Mouse (Mus musculus) right cerebral cortex, adult 18-20 months (tissue): ENCODE measurements at regions not wholly inside any gene's neighbourhood (a gene's known extent, or its start where the extent isn't known, plus 50 kb on each side); places are given as distances from the start of the nearest gene placed in this dataset.
A peak's percentile ranks its signal among the peaks of the same experiment; 100 is the strongest.

Experiments
- DNase-seq: peaks from one replicate; pipeline ENCODE4 v3.0.0; 2022; ENCODE audit warnings: mixed read lengths

GRCm38 (mm10) chr16:52601068-52601829 lies 147.4 kb upstream of the Alcam start:
- no peak for DNase-seq

DNA sequence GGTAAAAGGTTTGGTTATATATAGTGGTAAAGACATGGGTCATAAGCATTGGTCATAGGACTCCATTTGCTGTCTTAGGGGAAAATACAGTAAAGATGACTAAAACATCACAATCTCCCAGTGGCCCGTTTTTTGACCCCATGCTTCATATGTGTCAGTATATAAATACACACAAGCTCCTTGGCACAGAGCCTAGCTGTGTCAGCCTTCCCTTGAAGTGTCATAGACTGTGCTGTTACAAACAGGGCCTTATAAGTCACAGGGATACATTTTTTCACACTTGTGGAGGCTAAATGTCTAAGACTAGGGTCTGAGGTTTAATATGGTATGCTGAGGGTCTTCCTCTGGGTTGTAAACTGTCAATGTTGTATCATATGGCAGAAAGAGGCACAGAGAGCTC lies 144.4 kb upstream of the Alcam start:
- DNase-seq, result no peak

- no peak for DNase-seq
These were observed 143.3 kb upstream of the Alcam start for GRCm38 (mm10) chr16:52597181-52597580.

- DNase-seq, result peak; percentile 12
These were observed 134.5 kb upstream of the Alcam start for GRCm38 (mm10) chr16:52588291-52588781.

DNA sequence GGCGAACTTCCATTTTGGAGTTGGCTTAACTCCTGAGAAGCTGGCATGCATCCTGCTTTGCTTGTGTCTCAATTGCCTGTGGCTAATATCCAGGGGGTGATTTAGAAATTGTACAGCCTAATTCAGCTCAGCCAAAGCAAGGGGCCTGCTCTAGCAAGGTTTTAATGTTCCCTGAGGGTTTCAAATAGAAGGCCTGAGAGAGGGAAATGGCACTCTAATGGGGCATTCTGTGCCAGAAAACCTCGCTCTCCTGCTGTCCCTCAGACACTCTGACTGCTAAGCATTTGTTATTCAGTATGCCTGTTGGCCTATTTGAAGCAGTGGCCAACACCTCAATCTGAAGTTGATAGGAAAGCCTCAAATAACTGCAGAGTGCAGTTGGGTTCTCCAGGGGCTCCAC lies 115.2 kb upstream of the Alcam start:
- DNase-seq, result peak; percentile 18

GRCm38 (mm10) chr16:52536278-52536677 lies 82.4 kb upstream of the Alcam start:
- no peak for DNase-seq

GRCm38 (mm10) chr16:52534601-52535000 lies 80.7 kb upstream of the Alcam start:
- no peak for DNase-seq

DNA sequence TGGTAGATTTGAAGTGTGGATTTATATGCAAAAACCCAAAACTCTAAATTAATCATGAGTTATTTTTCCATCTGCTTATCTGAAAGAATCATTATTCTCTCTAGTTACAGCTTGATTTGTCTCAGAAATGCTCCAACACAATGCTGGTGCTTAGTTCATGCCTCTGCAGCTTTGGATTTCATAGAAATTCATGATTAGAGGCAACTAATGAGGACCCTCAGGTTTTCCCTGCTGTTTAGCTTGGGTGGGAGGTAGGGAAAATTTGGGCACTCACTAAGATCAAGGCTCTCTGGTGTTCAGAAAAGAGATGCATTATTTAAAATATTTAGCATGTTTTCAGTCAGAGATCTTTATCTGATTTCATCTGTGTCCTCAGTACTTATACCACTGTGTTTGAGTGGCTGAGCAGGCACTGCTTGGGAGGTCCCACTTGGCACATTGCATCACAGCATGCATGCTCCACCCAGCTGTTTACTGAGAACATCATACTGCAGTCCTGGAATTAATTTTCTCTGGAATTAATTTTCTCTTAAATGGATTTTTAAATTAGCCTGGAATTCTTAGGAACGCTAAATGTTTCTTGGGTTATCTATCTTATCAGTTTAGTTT lies 78.7 kb upstream of the Alcam start:
- DNase-seq, result no peak

DNA sequence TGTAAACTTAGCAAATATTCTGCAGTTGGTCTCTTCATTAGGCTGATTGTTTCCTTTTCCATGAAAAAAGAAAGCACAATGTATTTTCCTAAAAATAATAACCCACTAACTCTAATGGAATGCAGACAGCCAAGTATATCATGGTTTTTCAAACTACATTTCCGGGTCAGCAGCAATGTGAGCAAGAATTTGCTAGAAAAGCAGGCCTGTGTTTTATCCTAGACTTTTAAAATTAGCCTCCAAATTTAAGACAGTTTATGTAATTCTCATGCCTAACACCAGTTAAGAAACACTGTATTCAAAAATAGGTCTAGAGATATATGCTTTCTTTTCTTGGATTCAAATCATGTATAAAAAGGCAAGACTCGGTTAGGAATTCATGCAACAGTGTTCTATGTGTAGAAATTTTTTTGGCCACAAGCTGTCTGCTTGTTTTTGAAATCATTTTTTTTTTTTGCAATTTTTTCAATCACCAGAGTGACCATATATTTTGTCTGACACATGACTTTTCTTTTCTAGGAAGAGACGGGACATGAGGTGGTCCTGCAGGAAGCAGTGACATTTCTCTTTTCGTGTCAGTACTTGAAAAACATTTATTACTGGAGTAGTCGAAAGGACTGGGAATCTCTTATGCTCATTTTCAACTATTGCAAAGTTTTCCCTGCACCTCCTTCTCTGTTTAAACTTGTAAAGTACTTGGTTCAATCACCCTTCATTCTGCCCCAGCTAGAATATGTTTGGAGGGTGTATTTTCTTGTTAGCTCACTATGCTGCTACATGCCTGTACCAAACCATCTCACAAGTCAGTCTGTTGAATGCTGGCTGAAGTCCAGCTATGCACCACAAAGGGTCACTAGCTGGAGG lies 59.9 kb upstream of the Alcam start:
- DNase-seq, result no peak

DNA sequence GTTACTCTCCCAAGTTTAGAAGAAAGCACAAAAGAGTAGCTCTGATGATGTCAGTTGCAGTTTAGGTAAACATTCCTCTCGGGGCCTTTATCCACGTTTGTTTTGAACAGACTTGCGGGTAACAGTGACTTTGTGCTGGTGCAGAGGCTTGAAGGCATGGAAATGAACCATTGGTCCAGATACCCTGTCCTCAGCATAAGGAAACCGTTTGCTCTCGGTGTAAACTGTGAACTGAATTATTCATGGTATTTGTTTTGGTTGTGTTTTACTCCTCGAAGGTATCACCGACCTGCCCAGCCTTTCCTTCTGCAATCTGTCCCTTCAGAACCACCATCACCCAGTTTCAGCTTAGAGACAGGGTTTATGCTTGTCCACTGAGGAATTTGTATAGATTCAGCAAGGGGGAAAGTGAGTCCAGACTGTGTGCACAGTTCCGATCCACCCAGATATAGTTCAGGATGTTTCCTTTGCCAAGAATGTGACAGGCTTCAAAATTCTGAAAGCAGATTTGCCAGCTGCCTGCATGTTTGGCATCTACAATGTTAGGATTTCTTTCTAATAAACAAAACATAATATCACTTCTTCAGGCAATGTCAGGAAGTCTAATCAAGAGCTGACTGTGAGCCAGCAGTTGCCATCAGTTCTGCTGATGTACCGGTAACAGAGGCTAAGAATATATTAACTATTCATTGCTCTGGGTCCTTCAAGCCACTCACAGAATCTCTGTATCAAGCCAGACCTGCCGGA lies 54.9 kb upstream of the Alcam start:
- DNase-seq, result no peak
